Mouse (Mus musculus): ENCODE results near the gene Polr1a. TPM values are rescaled to one million over a fixed set of nuclear protein-coding genes. Genes with fewer than 3 reads are reported as not detected.

Gene Polr1a
- polyA plus RNA-seq, 1 experiment from 2014 or later = 41.7 TPM

- Histone ChIP-seq H3K36me3 (no peaks in the 10 kb centered on the region), H3K4me2 (replicated peaks) (no peak overlapping the region), H3K27ac (no peak overlapping the region), H3K9me3 (no peaks in the 10 kb centered on the region), H3K4me3 (no peak overlapping the region), H3K9ac (no peak overlapping the region), H3K27me3 (no peaks in the 10 kb centered on the region), H3K4me1 (no peaks in the 10 kb centered on the region)
- WGBS = 79% methylated on average over 3 of the region's 3 CpGs
- ATAC-seq (ENCODE audit: insufficient number of reproducible peaks, insufficient read depth, low FRiP score, low TSS enrichment) = no peak
These were observed 98.8 kb downstream of the Polr1a start for GRCm38 (mm10) chr6:72007411-72008212.

DNA sequence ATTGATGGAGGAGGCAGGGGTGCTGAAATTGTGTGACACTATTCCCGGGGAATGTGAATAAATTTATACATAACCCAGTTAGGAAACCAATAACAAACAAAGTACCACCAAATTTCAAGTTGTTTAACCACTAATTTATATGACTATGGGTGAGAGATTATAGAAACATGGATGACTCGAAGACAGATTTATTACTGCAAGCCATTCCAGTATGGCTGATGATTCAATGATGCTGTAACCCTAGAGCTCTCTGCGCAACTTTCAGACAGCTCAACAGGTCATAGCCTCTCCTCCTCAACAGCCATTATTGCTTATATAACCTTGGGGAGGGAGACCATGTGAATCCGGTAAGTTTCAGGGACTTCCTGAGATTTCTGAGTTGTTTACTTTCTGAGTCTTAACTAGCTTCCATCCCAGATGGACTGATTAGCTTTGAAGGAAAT, 99.4 kb downstream of the Polr1a start:
- ATAC-seq (ENCODE audit: insufficient number of reproducible peaks, insufficient read depth, low FRiP score, low TSS enrichment) = no peak
- Histone ChIP-seq H3K4me3 (no peak overlapping the region), H3K9ac (no peak overlapping the region), H3K27me3 (no peaks in the 10 kb centered on the region), H3K9me3 (no peaks in the 10 kb centered on the region), H3K27ac (no peak overlapping the region), H3K4me1 (no peaks in the 10 kb centered on the region), H3K36me3 (no peaks in the 10 kb centered on the region), H3K4me2 (replicated peaks) (no peak overlapping the region)
- 89% methylated on average over 4 of the region's 4 CpGs for WGBS

DNA sequence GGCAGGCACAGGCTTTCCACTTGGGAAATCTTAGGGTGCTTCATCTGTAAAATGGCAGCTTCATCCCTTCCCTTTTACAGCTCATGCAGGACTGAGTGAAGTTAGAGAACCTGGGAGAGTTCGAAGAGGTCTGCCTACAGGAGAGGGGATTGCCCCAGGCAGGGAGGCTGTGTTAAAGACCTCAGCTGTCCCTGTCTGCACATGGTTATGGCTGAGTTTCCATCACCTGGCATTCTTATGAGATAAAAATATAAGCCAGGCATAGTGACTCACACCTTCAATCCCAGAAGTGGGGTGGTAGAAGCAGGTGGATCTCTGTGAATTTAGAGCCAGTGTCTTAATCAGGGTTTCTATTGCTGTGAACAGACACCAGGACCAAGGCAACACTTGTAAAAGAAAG, 100.6 kb downstream of the Polr1a start:
- Histone ChIP-seq H3K9me3 (no peaks in the 10 kb centered on the region), H3K4me3 (no peak overlapping the region), H3K27ac (no peak overlapping the region), H3K27me3 (no peaks in the 10 kb centered on the region), H3K4me1 (no peaks in the 10 kb centered on the region), H3K36me3 (no peaks in the 10 kb centered on the region), H3K4me2 (replicated peaks) (no peak overlapping the region), H3K9ac (no peak overlapping the region)
- WGBS = 77% methylated on average over 1 of the region's 1 CpGs
- no peak for ATAC-seq (ENCODE audit: insufficient number of reproducible peaks, insufficient read depth, low FRiP score, low TSS enrichment)

- Histone ChIP-seq H3K27ac (no peak overlapping the region), H3K9me3 (no peaks in the 10 kb centered on the region), H3K4me3 (no peak overlapping the region), H3K9ac (no peak overlapping the region), H3K36me3 (no peaks in the 10 kb centered on the region), H3K27me3 (no peaks in the 10 kb centered on the region), H3K4me2 (replicated peaks) (no peak overlapping the region), H3K4me1 (no peaks in the 10 kb centered on the region)
- ATAC-seq (ENCODE audit: insufficient number of reproducible peaks, insufficient read depth, low FRiP score, low TSS enrichment) = no peak
- 64% methylated on average over 4 of the region's 4 CpGs for WGBS
These were observed 105.2 kb downstream of the Polr1a start for GRCm38 (mm10) chr6:72014033-72014432.

DNA sequence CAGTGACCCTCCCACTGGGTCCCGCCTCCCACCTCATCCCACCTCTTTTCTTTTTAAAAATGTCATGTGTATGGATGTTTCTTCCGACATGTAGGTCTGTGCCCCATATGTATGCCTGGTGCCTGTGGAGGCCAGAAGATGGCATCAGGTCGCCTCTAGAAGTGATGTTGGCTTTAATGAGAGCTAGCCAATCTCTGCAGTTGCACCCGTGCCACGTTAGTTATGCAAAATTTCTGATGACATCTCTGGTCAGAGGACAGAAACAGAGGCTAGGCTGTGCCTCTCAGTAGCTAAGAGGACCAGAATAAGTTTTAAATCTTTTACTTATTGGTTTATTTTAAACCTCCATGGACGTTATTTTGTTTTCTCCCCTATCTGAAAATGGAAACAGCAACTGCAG, 109.2 kb downstream of the Polr1a start:
- Histone ChIP-seq H3K9me3 (no peaks in the 10 kb centered on the region), H3K9ac (no peak overlapping the region), H3K27me3 (no peaks in the 10 kb centered on the region), H3K4me1 (no peaks in the 10 kb centered on the region), H3K27ac (no peak overlapping the region), H3K4me2 (replicated peaks) (no peak overlapping the region), H3K4me3 (no peak overlapping the region), H3K36me3 (no peaks in the 10 kb centered on the region)
- no peak for ATAC-seq (ENCODE audit: insufficient number of reproducible peaks, insufficient read depth, low FRiP score, low TSS enrichment)
- WGBS = 81% methylated on average over 6 of the region's 6 CpGs

GRCm38 (mm10) chr6:72025497-72025896, 116.6 kb downstream of the Polr1a start:
- no peak overlapping the region for H3K4me3 ChIP-seq
- no peak overlapping the region for H3K4me2 ChIP-seq (replicated peaks)
- no peaks in the 10 kb centered on the region for H3K36me3 ChIP-seq
- H3K9me3 ChIP-seq = no peaks in the 10 kb centered on the region
- H3K9ac ChIP-seq = no peak overlapping the region
- no peak for ATAC-seq (ENCODE audit: insufficient number of reproducible peaks, insufficient read depth, low FRiP score, low TSS enrichment)
- no peaks in the 10 kb centered on the region for H3K4me1 ChIP-seq
- no peak overlapping the region for H3K27ac ChIP-seq
- H3K27me3 ChIP-seq = no peaks in the 10 kb centered on the region

GRCm38 (mm10) chr6:72028079-72028478, 119.2 kb downstream of the Polr1a start:
- no peak for ATAC-seq (ENCODE audit: insufficient number of reproducible peaks, insufficient read depth, low FRiP score, low TSS enrichment)
- 97% methylated on average over 1 of the region's 1 CpGs for WGBS
- no peaks in the 10 kb centered on the region for H3K4me1 ChIP-seq

DNA sequence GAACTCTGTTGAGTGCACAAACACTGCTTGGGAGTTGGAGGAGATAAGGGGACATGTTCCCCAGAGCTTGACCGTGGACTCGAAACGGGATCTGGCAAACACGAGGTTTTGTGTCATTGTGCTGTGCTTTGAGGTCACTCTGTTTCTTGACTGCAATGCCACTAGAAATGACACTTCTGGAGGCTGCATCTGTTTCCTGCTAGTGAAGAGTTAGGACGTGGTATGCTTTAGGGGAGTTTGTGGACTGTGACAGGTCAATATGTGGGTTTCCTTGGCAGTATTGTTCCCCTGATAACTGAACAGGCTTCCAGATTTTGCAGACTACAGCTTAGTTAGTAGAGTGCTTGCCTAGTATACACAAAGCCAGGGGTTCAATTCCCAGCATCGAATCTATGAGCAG, 120.8 kb downstream of the Polr1a start:
- Histone ChIP-seq H3K36me3 (no peaks in the 10 kb centered on the region), H3K4me2 (replicated peaks) (no peak overlapping the region), H3K27ac (no peak overlapping the region), H3K9me3 (no peaks in the 10 kb centered on the region), H3K4me1 (no peaks in the 10 kb centered on the region), H3K4me3 (no peak overlapping the region), H3K9ac (no peak overlapping the region), H3K27me3 (no peaks in the 10 kb centered on the region)
- no peak for ATAC-seq (ENCODE audit: insufficient number of reproducible peaks, insufficient read depth, low FRiP score, low TSS enrichment)
- WGBS = 79% methylated on average over 6 of the region's 6 CpGs

More at GRCm38 (mm10) chr6:72028079-72028478, 119.2 kb downstream of the Polr1a start:
- H3K9ac ChIP-seq = no peak overlapping the region
- H3K27ac ChIP-seq = no peak overlapping the region
- H3K27me3 ChIP-seq = no peaks in the 10 kb centered on the region
- H3K4me2 ChIP-seq (replicated peaks) = no peak overlapping the region
- H3K36me3 ChIP-seq = no peaks in the 10 kb centered on the region
- no peak overlapping the region for H3K4me3 ChIP-seq
- no peaks in the 10 kb centered on the region for H3K9me3 ChIP-seq

Other genes starting within 250 kb of the Polr1a start
- gene Reep1, start 201.5 kb upstream of the Polr1a start, polyA plus RNA-seq (2016; fragmentation: Nextera tagmentation; extraction: Ambion mirVana) = 17.6 and 19.6 TPM in 2 replicates
- gene Mrpl35, start 82.1 kb upstream of the Polr1a start, polyA plus RNA-seq (2016; fragmentation: Nextera tagmentation; extraction: Ambion mirVana) = 55.5 and 57.5 TPM in 2 replicates
- 161 and 173 TPM in 2 replicates for gene Immt, start 77.7 kb upstream of the Polr1a start, polyA plus RNA-seq (2016; fragmentation: Nextera tagmentation; extraction: Ambion mirVana)
- 122 and 126 TPM in 2 replicates for gene Ptcd3, start 303 bp upstream of the Polr1a start, polyA plus RNA-seq (2016; fragmentation: Nextera tagmentation; extraction: Ambion mirVana)
- 31.0 and 32.5 TPM in 2 replicates for gene St3gal5, start 188.5 kb downstream of the Polr1a start, polyA plus RNA-seq (2016; fragmentation: Nextera tagmentation; extraction: Ambion mirVana)